Mouse (Mus musculus) myocyte (in vitro differentiated cells): ENCODE results near the gene Ccm2.

Experiments used
- CEBPB ChIP-seq: IDR thresholded peaks from 2 replicates; pipeline ENCODE4 v1.6.1; 2011; ENCODE audit warnings: mild to moderate bottlenecking, moderate library complexity; ENCODE audit not compliant: poor library complexity, insufficient read depth, severe bottlenecking
- E2F4 ChIP-seq: IDR thresholded peaks from one replicate; pipeline ENCODE4 v1.6.1; 2011; ENCODE audit warnings: mild to moderate bottlenecking, control low read depth, moderate library complexity; ENCODE audit not compliant: insufficient read depth
- MAX ChIP-seq: IDR thresholded peaks from one replicate; pipeline ENCODE4 v1.6.1; 2011; ENCODE audit warnings: low read depth, mild to moderate bottlenecking, control low read depth
- MYOD1 ChIP-seq, 3 experiments: IDR thresholded peaks; one replicate each; pipeline ENCODE4 v1.6.1; 2011; ENCODE audit warnings: control low read depth in 2 of 3, low read depth in 2 of 3, mild to moderate bottlenecking in 2 of 3, moderate library complexity in 1 of 3; ENCODE audit not compliant: insufficient read length in 2 of 3, control insufficient read depth in 1 of 3
- POLR2A ChIP-seq: IDR thresholded peaks from one replicate; pipeline ENCODE4 v1.6.1; 2011; ENCODE audit warnings: low read depth, mild to moderate bottlenecking, control low read depth, moderate library complexity; ENCODE audit not compliant: insufficient read length
- SRF ChIP-seq: IDR thresholded peaks from one replicate; pipeline ENCODE4 v1.6.1; 2011; ENCODE audit warnings: low read depth; ENCODE audit not compliant: control insufficient read depth, insufficient read length
- TCF12 ChIP-seq: IDR thresholded peaks from one replicate; pipeline ENCODE4 v1.6.1; 2011; ENCODE audit warnings: mild to moderate bottlenecking, control low read depth; ENCODE audit not compliant: poor library complexity, insufficient read depth, severe bottlenecking
- TCF3 ChIP-seq: IDR thresholded peaks from one replicate; pipeline ENCODE4 v1.6.1; 2011; ENCODE audit warnings: low read depth, control low read depth; ENCODE audit not compliant: insufficient read length

- TF ChIP-seq POLR2A (no peak), SRF (no peak), MYOD1 (IDR thresholded peaks at IDR 0.05; ENCODE audit: control insufficient read depth in 1 of 3, insufficient read length in 2 of 3, low read depth in 2 of 3) (no peak), MAX (no peak), TCF3 (no peak), TCF12 (no peak), E2F4 (no peak), CEBPB (no peak)
Observed at GRCm38 (mm10) chr11:6547696-6548325, 1.1 kb downstream of the Ccm2 start.
